Mouse (Mus musculus): ENCODE measurements around the gene Atp4b.

GRCm38 (mm10) chr8:13433130-13433529 lies 36.5 kb upstream of the Atp4b start:
- TF ChIP-seq POLR2A (IDR thresholded peaks at IDR 0.05; ENCODE audit: borderline replicate concordance, extremely low read depth, low read depth, low read length) (no peak), CTCF (IDR thresholded peaks at IDR 0.05; ENCODE audit: insufficient read depth, low read length) (no peak)
